Mouse (Mus musculus) neural tube, embryonic 14.5 days (tissue): ENCODE data around the gene Grid2ip. TPM values are rescaled to one million over a fixed set of nuclear protein-coding genes. Genes with fewer than 3 reads are reported as not detected.

Source experiments
- ATAC-seq: fragments of 200-750 bp; cut with Nextera tagmentation; 2 replicates; pipeline ENCODE4 v1.8.0; 2017; ENCODE audit warnings: low read depth, mild to moderate bottlenecking, moderate TSS enrichment, moderate library complexity
- H3K27ac ChIP-seq: fragments of 300-500 bp; sonication (generic); 2 replicates; pipeline ENCODE4 v1.5.1; 2014; ENCODE audit warnings: low read depth, mild to moderate bottlenecking, control low read depth, low read length, moderate library complexity, mixed read lengths
- H3K27me3 ChIP-seq: fragments of 300-500 bp; sonication (generic); 2 replicates; pipeline ENCODE4 v1.6.1; 2014; ENCODE audit warnings: low read length; ENCODE audit not compliant: control insufficient read depth, insufficient read depth
- H3K36me3 ChIP-seq: fragments of 300-500 bp; sonication (generic); 2 replicates; pipeline ENCODE4 v1.6.1; 2014; ENCODE audit warnings: low read length, mixed read lengths; ENCODE audit not compliant: control insufficient read depth, insufficient read depth
- H3K4me1 ChIP-seq: fragments of 300-500 bp; sonication (generic); 2 replicates; pipeline ENCODE4 v1.6.1; 2014; ENCODE audit warnings: low read length; ENCODE audit not compliant: control insufficient read depth, insufficient read depth
- H3K4me2 ChIP-seq: fragments of 300-500 bp; sonication (generic); 2 replicates; pipeline ENCODE4 v1.6.1; 2014; ENCODE audit warnings: mild to moderate bottlenecking, low read depth, low read length, control low read depth
- H3K4me3 ChIP-seq: fragments of 300-500 bp; sonication (generic); 2 replicates; pipeline ENCODE4 v1.5.1; 2014; ENCODE audit warnings: low read depth, low read length, control low read depth, mixed read lengths
- H3K9ac ChIP-seq: fragments of 300-500 bp; sonication (generic); replicated peaks from 2 replicates; pipeline ENCODE4 v1.6.1; 2014; ENCODE audit warnings: low read depth, mild to moderate bottlenecking, control low read depth, low read length, mixed read lengths
- H3K9me3 ChIP-seq: fragments of 300-500 bp; sonication (generic); 2 replicates; pipeline ENCODE4 v1.6.1; 2016; ENCODE audit warnings: low read length; ENCODE audit not compliant: control insufficient read depth
- whole genome bisulfite sequencing: fragments of 180-500 bp; shearing (Covaris S2); extraction: QIAGEN DNeasy Blood & Tissue Kit; methylation state at CpG from one replicate; pipeline ENCODE4 v1.1.7; 2014; 5-methylcytosine and 5-hydroxymethylcytosine counted together
- polyA plus RNA-seq: library from polyadenylated mRNA; unstranded; fragments of >200 nt; fragmentation: Nextera tagmentation; extraction: Ambion mirVana; gene quantifications from 2 replicates; pipeline ENCODE4 v1.2.1, GENCODE M21; 2014

Gene Grid2ip
- polyA plus RNA-seq, 1 experiment from 2014 or later: 0.44 TPM

DNA sequence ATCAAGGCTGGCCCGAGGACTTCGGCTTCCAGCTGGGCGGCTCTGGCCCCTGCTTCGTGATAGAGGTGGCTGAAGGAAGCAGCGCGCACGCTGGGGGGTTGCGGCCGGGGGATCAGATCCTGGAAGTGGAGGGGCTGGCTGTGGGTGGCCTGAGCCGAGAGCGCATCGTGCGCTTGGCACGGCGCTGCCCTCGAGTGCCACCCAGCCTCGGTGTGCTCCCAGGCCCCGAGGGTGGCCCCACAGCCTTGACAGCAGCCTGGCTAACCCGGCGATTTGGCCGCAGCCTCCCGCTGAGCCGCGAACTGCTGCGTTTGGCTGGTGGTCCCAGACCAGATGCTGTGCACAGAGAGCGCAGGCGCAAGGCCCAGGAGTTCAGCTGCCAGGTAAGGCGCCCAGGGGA, 426 bp downstream of the Grid2ip start:
- Histone ChIP-seq H3K4me1 (no peaks in the 10 kb centered on the region), H3K4me2 (peak overlapping the region; percentile 29; the same call in 1 of the 2 replicates), H3K36me3 (no peaks in the 10 kb centered on the region), H3K9me3 (no peaks in the 10 kb centered on the region), H3K27me3 (0 out of 2 replicates have a peak, but pooled peaks cover 4% of the 10 kb centered on the region), H3K4me3 (no peak overlapping the region), H3K9ac (peak overlapping the region; percentile 34), H3K27ac (no peak overlapping the region)
- 5% methylated on average over 22 of the region's 28 CpGs for WGBS
- no peak for ATAC-seq

DNA sequence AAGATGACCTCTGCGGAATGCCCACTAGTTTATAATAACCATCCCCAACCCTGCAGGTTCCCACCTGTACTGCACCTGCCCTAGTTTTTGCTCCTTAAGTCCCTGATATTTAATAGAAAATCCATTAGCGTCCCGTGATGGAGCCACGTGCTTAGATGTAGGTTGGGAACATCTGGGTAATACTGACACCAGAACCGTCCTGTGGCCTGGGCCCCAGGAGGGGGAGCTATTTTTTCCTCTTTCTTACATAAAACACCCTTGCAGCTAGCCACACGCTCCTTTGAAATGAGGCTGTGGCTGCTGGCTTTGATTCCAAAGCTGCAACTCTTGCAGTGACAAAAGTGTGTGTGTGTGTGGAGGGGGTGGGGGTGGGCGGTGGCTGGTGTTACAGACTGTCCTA, 2.1 kb downstream of the Grid2ip start:
- Histone ChIP-seq H3K9ac (no peak overlapping the region), H3K27me3 (0 out of 2 replicates have a peak, but pooled peaks cover 4% of the 10 kb centered on the region), H3K9me3 (no peaks in the 10 kb centered on the region), H3K36me3 (no peaks in the 10 kb centered on the region), H3K4me1 (no peaks in the 10 kb centered on the region), H3K27ac (no peak overlapping the region), H3K4me2 (no peak overlapping the region), H3K4me3 (no peak overlapping the region)
- ATAC-seq: no peak
- WGBS: 29% methylated on average over 7 of the region's 7 CpGs

DNA sequence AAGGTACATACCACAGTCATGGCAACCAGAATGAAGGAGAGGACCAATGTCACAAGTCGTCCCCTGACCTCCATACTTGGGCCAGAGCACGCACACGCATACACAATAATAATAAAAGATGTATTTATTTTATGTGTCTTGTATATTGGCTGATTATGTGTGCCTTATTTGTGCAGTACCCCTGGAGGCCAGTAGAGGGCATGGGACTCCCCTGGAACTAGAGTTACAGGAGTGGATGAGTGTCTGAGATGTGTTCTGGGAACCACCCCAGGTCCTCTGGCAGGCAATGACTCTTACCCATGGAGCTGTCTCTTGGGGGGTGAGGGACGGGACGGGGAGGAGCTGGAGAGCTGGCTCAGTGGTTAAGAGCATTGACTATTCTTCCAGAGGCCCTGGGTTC, 2.9 kb downstream of the Grid2ip start:
- Histone ChIP-seq H3K9me3 (no peaks in the 10 kb centered on the region), H3K36me3 (no peaks in the 10 kb centered on the region), H3K27ac (no peak overlapping the region), H3K27me3 (0 out of 2 replicates have a peak, but pooled peaks cover 4% of the 10 kb centered on the region), H3K4me1 (no peaks in the 10 kb centered on the region), H3K4me3 (no peak overlapping the region), H3K9ac (no peak overlapping the region), H3K4me2 (no peak overlapping the region)
- ATAC-seq: no peak
- 50% methylated on average over 5 of the region's 5 CpGs for WGBS

DNA sequence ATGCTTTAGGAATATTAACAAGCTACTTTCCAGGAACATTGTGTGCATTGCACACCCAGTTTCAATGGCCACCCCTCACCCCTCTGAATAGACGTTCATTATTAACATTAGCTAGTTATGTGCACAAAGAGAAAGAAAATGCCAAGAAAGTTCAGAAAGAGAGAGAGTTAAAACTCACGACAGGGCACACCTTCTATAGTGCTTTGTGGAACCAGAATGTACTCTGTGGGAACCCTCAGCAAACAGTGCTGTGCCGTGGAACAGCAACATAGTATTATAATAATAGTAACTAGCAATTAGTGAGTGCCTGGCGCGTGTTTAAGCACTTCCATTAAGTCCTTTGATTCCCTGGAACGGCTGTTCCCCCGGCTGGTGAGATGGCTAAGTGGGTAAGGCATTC, 4.3 kb downstream of the Grid2ip start:
- Histone ChIP-seq H3K4me1 (no peaks in the 10 kb centered on the region), H3K27me3 (peaks cover 4% of the 10 kb centered on the region; the same call in 1 of the 2 replicates), H3K27ac (no peak overlapping the region), H3K36me3 (no peaks in the 10 kb centered on the region), H3K4me2 (no peak overlapping the region), H3K9me3 (no peaks in the 10 kb centered on the region), H3K4me3 (no peak overlapping the region), H3K9ac (no peak overlapping the region)
- WGBS: 58% methylated on average over 7 of the region's 7 CpGs
- no peak for ATAC-seq

DNA sequence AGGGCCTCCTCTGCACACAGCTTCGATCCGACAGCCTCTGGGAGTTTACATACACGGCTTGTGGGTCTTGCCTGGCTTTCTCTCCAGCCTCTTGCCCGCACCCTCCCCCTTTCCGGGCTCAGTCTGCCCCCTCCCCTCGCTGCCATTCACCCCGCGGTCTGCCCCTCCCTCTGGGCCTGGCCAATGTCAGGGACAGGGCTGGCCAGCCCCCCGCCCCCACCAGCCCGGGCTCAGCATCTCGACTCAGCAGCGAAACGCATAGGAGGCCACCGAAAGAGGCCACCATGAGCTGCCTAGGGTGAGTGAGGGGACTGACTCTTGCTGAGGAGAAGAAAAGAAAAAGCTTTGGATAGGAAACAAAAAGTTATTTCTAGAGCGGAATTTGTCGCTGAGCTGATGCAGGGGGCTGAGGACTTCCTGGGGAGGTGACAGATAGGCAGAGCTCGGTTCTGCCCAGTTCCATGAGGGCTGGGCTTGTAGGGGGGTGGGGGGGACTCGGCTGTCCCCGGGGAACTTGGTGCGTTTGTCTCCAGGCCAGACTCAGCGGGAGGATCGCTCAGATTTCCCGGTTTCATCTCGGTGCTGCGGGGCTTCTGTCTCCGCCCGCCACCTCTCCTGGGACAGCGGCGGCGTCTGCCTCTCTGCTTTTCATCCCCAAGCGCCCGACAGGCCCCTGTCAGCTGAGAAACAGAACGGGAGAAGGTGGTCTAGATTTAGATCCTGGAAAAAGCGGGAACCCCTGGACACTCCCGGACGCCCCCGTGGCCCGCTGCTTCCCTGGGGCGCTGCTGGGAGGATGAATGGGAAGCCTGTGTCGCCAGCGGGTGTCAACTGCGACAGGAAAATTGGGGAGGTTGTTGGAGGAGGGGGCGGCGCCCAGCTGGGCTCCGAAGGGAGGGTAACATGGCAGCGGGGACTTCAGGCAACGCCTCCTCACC, 6.8 kb downstream of the Grid2ip start:
- Histone ChIP-seq H3K9me3 (no peaks in the 10 kb centered on the region), H3K4me1 (no peaks in the 10 kb centered on the region), H3K4me3 (peak overlapping the region; percentile 41), H3K9ac (peak overlapping the region; percentile 60), H3K4me2 (peak overlapping the region; percentile 81), H3K27me3 (peaks cover 7% of the 10 kb centered on the region), H3K27ac (no peak overlapping the region), H3K36me3 (no peaks in the 10 kb centered on the region)
- WGBS: under 1% methylated on average over 47 of the region's 47 CpGs
- peak; percentile 84 for ATAC-seq

DNA sequence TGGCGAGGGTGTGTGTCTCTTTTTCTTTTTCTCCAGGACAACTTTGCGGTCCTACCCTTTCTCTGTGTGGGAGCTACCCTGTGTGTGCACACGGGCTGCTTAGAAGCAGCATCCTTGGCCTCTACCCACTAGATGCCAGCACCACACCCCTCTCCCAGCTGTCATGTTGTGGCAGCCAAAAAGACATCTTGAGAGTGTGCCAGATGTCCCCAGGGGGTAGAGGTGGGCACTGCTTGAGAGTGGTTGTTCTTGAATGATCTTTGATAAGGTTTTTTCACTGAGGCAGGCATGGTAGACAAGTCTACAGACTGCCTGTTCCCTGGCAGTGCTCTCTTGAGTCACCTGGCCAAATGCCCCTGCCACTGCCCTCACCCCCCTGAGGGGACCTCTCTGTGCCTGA, 10.8 kb downstream of the Grid2ip start:
- Histone ChIP-seq H3K4me1 (peaks cover 6% of the 10 kb centered on the region; the same call in 1 of the 2 replicates), H3K36me3 (no peaks in the 10 kb centered on the region), H3K4me3 (no peak overlapping the region), H3K27ac (no peak overlapping the region), H3K27me3 (peaks cover 44% of the 10 kb centered on the region), H3K9ac (no peak overlapping the region), H3K4me2 (no peak overlapping the region), H3K9me3 (no peaks in the 10 kb centered on the region)
- 72% methylated on average over 3 of the region's 3 CpGs for WGBS
- no peak for ATAC-seq

DNA sequence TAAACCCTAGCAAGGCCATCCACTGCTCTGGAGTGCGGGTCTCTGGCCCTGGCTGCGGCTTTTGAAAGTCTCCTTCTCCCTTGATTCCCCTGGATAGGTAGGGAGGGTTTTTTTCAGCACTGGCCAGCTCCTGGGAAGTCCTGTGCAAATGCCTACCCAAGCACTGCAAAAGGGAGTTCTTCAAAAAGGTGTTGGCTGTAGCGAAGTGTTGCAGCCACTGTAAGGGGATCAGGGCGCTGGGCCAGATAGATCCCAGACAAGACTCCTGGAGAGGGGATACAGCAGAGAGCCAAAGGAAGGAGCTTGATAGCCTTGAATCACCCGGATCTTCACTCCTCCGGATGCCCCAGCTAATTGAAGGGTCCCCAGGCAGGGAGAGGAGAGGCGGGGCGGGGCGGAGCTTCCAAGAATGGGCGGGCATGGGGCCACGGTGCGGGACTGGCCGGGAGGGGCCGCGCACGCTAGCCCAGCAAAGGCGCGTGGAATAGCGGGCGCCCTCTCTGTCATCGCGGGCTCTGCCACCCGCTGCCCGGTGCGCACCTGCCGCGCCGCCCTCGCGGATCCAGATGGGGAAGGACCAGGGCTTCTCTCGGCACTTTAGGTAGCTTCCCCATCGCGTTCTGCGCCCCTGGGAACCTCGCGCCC, 12.6 kb downstream of the Grid2ip start:
- H3K4me3 ChIP-seq: peak overlapping the region; percentile 23
- peaks cover 57% of the 10 kb centered on the region for H3K27me3 ChIP-seq
- no peak for ATAC-seq
- WGBS: 2% methylated on average over 34 of the region's 36 CpGs
- peaks cover 6% of the 10 kb centered on the region; the same call in 1 of the 2 replicates for H3K4me1 ChIP-seq
- no peaks in the 10 kb centered on the region for H3K36me3 ChIP-seq
- no peaks in the 10 kb centered on the region for H3K9me3 ChIP-seq
- peak overlapping the region; percentile 41 for H3K4me2 ChIP-seq
- H3K27ac ChIP-seq: no peak overlapping the region
- no peak overlapping the region for H3K9ac ChIP-seq

DNA sequence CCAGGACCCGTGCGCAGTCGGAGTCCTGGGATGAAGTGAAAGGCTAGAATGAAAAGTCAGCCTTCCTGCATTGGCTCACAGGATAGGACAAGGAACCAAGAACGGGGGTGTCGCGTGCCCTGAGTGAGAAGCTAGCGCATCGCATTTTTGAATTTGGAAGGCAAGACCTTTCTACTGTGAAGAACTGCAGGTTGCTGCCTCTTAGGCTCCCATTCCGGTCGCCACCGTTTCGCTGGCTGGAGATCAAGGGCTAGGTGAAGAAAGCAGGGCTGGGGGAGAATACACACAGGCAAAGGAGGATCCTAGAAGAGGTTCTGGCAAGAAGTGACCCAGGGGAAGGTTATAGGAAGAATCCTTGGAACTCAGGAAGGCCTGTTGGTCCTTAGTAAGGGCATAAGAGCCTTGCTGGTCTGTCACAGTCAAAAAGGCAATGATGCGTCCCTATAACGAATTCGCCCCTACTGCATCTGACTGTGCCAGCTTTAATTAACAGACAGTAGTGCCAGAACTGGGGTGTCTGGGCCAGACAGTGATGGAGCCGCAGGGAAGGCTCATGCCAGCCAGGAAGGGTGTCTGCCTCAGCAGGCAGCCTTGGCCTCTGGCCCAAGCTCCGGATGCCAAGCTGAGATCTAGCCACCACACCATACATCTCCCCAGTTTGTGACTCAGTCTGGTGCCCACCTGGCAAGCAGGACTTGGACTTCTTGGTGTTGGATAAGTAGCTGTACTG, 13.4 kb downstream of the Grid2ip start:
- no peak for ATAC-seq

More for the DNA sequence above, 13.4 kb downstream of the Grid2ip start:
- no peak overlapping the region for H3K27ac ChIP-seq
- no peak overlapping the region for H3K9ac ChIP-seq
- H3K27me3 ChIP-seq: peaks cover 60% of the 10 kb centered on the region
- WGBS: 22% methylated on average over 17 of the region's 17 CpGs
- H3K4me1 ChIP-seq: peaks cover 6% of the 10 kb centered on the region; the same call in 1 of the 2 replicates
- H3K9me3 ChIP-seq: no peaks in the 10 kb centered on the region
- peak overlapping the region; percentile 23; the same call in 1 of the 2 replicates for H3K4me3 ChIP-seq
- H3K36me3 ChIP-seq: no peaks in the 10 kb centered on the region
- peak overlapping the region; percentile 41; the same call in 1 of the 2 replicates for H3K4me2 ChIP-seq
